In the genomic region with DNA sequence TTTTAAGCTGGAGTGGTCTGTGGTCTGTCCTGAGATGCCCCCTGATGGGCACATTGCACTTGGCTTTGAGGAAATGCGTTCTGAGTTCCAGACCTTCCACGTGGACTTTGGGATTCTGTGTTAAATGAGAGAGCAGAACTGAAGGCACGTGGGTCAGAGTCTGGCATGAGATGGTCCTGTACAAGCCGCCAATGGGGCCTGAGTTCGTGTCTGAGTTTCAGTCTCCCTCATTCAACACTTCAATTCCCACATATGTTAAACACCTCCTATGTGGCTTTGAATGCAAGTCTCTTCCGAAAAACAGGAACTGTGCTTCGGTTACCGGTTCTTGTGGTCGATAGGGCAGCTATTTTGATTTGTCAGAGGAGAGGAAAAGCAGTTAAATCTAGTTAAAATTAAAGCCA, we compare ENCODE assay signal across 9 mouse cellular contexts. TPM values are rescaled to one million over a fixed set of nuclear protein-coding genes. Genes with fewer than 3 reads are reported as not detected.
DNase-seq lines count a peak whose midpoint lies in the region; ATAC-seq and TF ChIP-seq lines count a peak whose summit lies in the region.
"Had no signal": no experiment of that assay in that cellular context is flagged by ENCODE, and none has a peak within 500 bp of the region (broad histone marks: within the 10 kb centered on the region; RNA-seq: fewer than 3 reads in every experiment).

No protein-coding gene starts in this region.

- TF ChIP-seq EP300 in liver, postnatal 0 days (IDR thresholded peaks at IDR 0.05; ENCODE audit: low read depth) = no peak

- no peak for ATAC-seq in forebrain, postnatal 0 days
- no peak for ATAC-seq in liver, postnatal 0 days
- ATAC-seq in megakaryocyte-erythroid progenitor cell, adult 5-6 weeks (replicated peaks; ENCODE audit: low FRiP score, low TSS enrichment, poor library complexity, severe bottlenecking) = no peak

- H3K27me3 ChIP-seq in forebrain, postnatal 0 days (ENCODE audit: insufficient read depth, low read length) = no peaks in the 10 kb centered on the region
- no peaks in the 10 kb centered on the region for H3K27me3 ChIP-seq in liver, postnatal 0 days (ENCODE audit: insufficient read depth, low read length)
- H3K27me3 ChIP-seq: neural tube, embryonic 12.5 days had no signal

- 0 out of 2 replicates have a peak overlapping the region, but pooled peaks have one; percentile 17 for H3K4me2 ChIP-seq in forebrain, postnatal 0 days (ENCODE audit: low read depth)
- H3K4me2 ChIP-seq in liver, postnatal 0 days (ENCODE audit: low read depth, low read length) = peak overlapping the region; percentile 48

- no peak for TF ChIP-seq CTCF in forebrain, postnatal 0 days (IDR thresholded peaks at IDR 0.05; ENCODE audit: low read depth)
- TF ChIP-seq CTCF in liver, postnatal 0 days (IDR thresholded peaks at IDR 0.05; ENCODE audit: low read depth) = no peak

- H3K4me1 ChIP-seq in forebrain, postnatal 0 days (ENCODE audit: insufficient read depth) = peaks cover 36% of the 10 kb centered on the region
- peaks cover 37% of the 10 kb centered on the region for H3K4me1 ChIP-seq in liver, postnatal 0 days (ENCODE audit: insufficient read depth)

- WGBS in forebrain, postnatal 0 days = 35% methylated on average over 9 of the region's 9 CpGs
- 28% methylated on average over 9 of the region's 9 CpGs for WGBS in liver, postnatal 0 days (ENCODE audit: insufficient replicate concordance)

- no peak overlapping the region for H3K4me3 ChIP-seq in forebrain, postnatal 0 days (ENCODE audit: low read depth, low read length)
- no peak overlapping the region for H3K4me3 ChIP-seq in liver, postnatal 0 days (ENCODE audit: low read depth, low read length)
- H3K4me3 ChIP-seq: neural tube, embryonic 12.5 days had no signal

- H3K9me3 ChIP-seq in forebrain, postnatal 0 days (ENCODE audit: low read length) = no peaks in the 10 kb centered on the region
- H3K9me3 ChIP-seq in liver, postnatal 0 days (ENCODE audit: low read length) = no peaks in the 10 kb centered on the region
- H3K9me3 ChIP-seq: neural tube, embryonic 12.5 days had no signal

- no peak overlapping the region for H3K9ac ChIP-seq in forebrain, postnatal 0 days
- H3K9ac ChIP-seq in liver, postnatal 0 days (replicated peaks) = no peak overlapping the region

- DNase-seq in kidney, adult 18-20 months = peak; percentile 62
- DNase-seq in kidney, postnatal 10 days = no peak
- peak; percentile 44 for DNase-seq in MEL-GATA-1-ER (ENCODE audit: extremely low read depth, low read depth)
- no peak for DNase-seq in forebrain, postnatal 0 days
- DNase-seq in liver, postnatal 0 days = no peak
- DNase-seq in c-Kit-positive CD71-positive TER-119-positive erythroid progenitor cells, embryonic 14.5 days (ENCODE audit: low spot score) = no peak
- no peak for DNase-seq in Muller cell, postnatal 12 days (ENCODE audit: inconsistent ontology term)

- H3K36me3 ChIP-seq in forebrain, postnatal 0 days (ENCODE audit: insufficient read depth) = no peaks in the 10 kb centered on the region
- no peaks in the 10 kb centered on the region for H3K36me3 ChIP-seq in liver, postnatal 0 days (replicated peaks; ENCODE audit: insufficient read depth, low read length)

- no peak overlapping the region for H3K27ac ChIP-seq in forebrain, postnatal 0 days (ENCODE audit: low read depth, low read length)
- H3K27ac ChIP-seq in liver, postnatal 0 days (ENCODE audit: low read depth) = no peak overlapping the region
- H3K27ac ChIP-seq: neural tube, embryonic 12.5 days had no signal

RNA-seq across cellular contexts. Expression of a gene that starts 10.4 kb away (rescaled TPM):
- total RNA-seq in forebrain, postnatal 0 days (2014; rRNA removed) = 16.2 and 19.0 TPM in 2 replicates
- polyA plus RNA-seq in forebrain, postnatal 0 days (2015; fragmentation: Nextera tagmentation; extraction: Ambion mirVana) = 9.1 and 16.0 TPM in 2 replicates
- polyA plus RNA-seq in liver, postnatal 0 days (2015; fragmentation: Nextera tagmentation; extraction: Ambion mirVana) = 2.7 and 4.3 TPM in 2 replicates
- 3.5 and 16.9 TPM in 2 replicates for total RNA-seq in megakaryocyte-erythroid progenitor cell, adult 5-6 weeks (2014; fragmentation: Nextera tagmentation)
- total RNA-seq in megakaryocyte-erythroid progenitor cell, adult 5-6 weeks (2017) = 0.52 and 0.53 TPM in 2 replicates

Comparison
In these comparisons a context has a peak if more than half of its experiments do, and no peak if none do; other contexts are left out.
1. DNase-seq: peak in kidney, adult 18-20 months (single experiment) and MEL-GATA-1-ER (single experiment); none in kidney, postnatal 10 days (single experiment), forebrain, postnatal 0 days (single experiment), liver, postnatal 0 days (single experiment), c-Kit-positive CD71-positive TER-119-positive erythroid progenitor cells, embryonic 14.5 days (single experiment) and Muller cell, postnatal 12 days (single experiment).